Mouse (Mus musculus) megakaryocyte, embryonic 14.5 days (primary cell): ENCODE data around the gene Cry2. TPM values are rescaled to one million over a fixed set of nuclear protein-coding genes. Genes with fewer than 3 reads are reported as not detected.

ENCODE experiments used
- H3K27me3 ChIP-seq: replicated peaks from 2 replicates; pipeline ENCODE3; 2012; ENCODE audit warnings: inconsistent platforms
- H3K36me3 ChIP-seq: replicated peaks from 2 replicates; pipeline ENCODE3; 2012; ENCODE audit warnings: low read length, inconsistent platforms, mixed read lengths
- H3K4me1 ChIP-seq: 2 replicates; pipeline ENCODE4 v1.6.1; 2012; ENCODE audit warnings: inconsistent platforms
- H3K4me3 ChIP-seq: replicated peaks from 2 replicates; pipeline ENCODE3; 2012; ENCODE audit warnings: moderate library complexity, mild to moderate bottlenecking, inconsistent platforms
- H3K9me3 ChIP-seq: 2 replicates; pipeline ENCODE4 v1.6.1; 2012; ENCODE audit warnings: inconsistent platforms
- FLI1 ChIP-seq: IDR thresholded peaks from 2 replicates; pipeline ENCODE4 v1.6.1; 2012; ENCODE audit warnings: low read length, inconsistent platforms, mixed read lengths
- GATA1 ChIP-seq: IDR thresholded peaks from 3 replicates; pipeline ENCODE4 v1.6.1; 2012; ENCODE audit warnings: mixed read lengths, low read length, inconsistent platforms, borderline replicate concordance
- polyA plus RNA-seq: library from polyadenylated mRNA; stranded (reverse); fragments of >175 nt; gene quantifications from 2 replicates; pipeline ENCODE4 v1.2.3, GENCODE M21; 2012; ENCODE audit warnings: low replicate concordance; ENCODE audit not compliant: insufficient read depth

Cry2 gene
- polyA plus RNA-seq, 1 experiment = 4.1 TPM

DNA sequence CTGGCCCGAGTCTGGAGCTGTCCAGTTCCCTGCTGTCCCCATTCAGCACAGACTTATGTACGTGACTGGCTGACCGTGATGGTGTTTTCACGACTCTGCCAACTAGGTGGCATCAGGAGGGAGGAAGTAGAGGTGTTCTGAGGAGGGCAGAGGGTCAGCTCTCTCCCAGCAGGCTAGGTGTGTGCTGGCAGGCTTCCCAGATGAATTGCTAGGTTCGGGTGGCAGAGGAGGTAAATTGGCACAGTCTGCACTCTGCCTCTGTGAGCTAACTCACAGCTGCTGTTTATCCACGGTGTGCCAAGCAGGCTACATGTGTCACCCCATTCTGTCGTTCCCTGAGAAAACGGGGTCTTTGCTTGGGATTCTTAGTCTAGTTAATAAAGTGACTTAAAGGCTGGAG lies 12.8 kb upstream of the Cry2 start:
- H3K36me3 ChIP-seq = no peaks in the 10 kb centered on the region
- no peak for TF ChIP-seq FLI1
- no peak for TF ChIP-seq GATA1
- peaks cover 63% of the 10 kb centered on the region for H3K4me1 ChIP-seq
- no peaks in the 10 kb centered on the region for H3K9me3 ChIP-seq
- peaks cover 11% of the 10 kb centered on the region for H3K27me3 ChIP-seq
- H3K4me3 ChIP-seq = no peak overlapping the region

DNA sequence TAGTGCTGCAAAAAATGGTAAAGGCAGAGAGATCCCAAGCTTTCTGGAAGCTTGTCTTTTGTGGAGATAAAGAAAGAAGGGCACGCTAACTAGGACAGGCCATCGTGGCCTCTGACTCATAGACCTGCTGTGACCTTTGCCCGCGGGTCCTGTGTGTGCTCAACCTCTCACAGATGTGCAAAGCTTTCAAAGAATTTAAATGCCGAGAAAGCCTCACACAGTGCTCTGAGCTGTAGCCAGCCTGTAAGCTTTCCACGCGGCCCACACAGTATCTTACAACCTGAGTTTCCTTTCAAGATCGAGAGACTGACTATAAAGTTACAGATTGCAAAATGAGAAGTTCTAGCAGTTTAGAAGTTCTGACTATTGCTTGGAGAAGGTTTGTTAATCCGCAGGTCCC lies 12.0 kb upstream of the Cry2 start:
- Histone ChIP-seq H3K36me3 (no peaks in the 10 kb centered on the region), H3K9me3 (no peaks in the 10 kb centered on the region), H3K4me1 (peaks cover 59% of the 10 kb centered on the region), H3K4me3 (no peak overlapping the region), H3K27me3 (peaks cover 11% of the 10 kb centered on the region)
- no peak for TF ChIP-seq FLI1
- no peak for TF ChIP-seq GATA1

DNA sequence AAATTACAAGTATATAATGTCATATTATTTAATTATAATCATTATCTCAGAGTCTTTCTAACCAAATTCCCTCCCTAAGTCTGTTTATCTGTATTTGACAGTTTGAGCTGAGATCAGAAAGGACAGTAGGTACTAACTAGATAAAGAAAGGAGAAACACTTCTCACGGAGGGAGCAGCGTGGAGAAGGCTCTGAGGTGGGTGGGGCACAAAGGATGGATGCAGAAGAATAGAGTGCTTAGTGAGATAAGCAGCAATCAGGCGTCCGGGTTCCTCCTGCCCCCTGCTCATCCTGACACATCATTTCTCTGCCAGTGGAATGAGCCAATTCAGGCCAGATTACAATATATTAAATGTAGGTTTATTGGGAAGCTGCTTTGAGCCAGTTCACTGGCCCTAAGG lies 10.5 kb upstream of the Cry2 start:
- Histone ChIP-seq H3K9me3 (no peaks in the 10 kb centered on the region), H3K36me3 (no peaks in the 10 kb centered on the region), H3K27me3 (peaks cover 2% of the 10 kb centered on the region), H3K4me3 (peak overlapping the region; percentile 65), H3K4me1 (peaks cover 57% of the 10 kb centered on the region)
- TF ChIP-seq FLI1 (no peak), GATA1 (no peak)

DNA sequence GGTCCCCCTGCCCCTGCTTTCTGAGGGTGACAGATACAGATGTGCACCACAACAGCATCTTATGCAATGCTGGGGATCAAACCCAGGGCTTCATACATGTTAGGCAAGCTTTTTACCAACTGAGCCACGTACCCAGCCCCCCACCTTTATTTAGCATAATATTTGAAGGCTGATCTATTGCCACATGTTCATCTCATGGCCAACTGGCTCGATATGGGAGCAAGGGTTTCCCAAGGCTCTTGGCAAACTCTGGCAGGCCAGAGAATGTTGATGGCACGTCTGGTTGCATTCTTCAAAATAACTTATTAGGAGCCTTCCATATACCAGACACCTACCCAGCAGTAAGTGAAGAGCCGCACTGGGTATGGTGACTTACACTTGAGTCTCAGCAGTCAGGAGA lies 9.5 kb upstream of the Cry2 start:
- no peak for TF ChIP-seq GATA1
- no peak for TF ChIP-seq FLI1
- no peaks in the 10 kb centered on the region for H3K27me3 ChIP-seq
- H3K9me3 ChIP-seq = no peaks in the 10 kb centered on the region
- H3K4me3 ChIP-seq = no peak overlapping the region
- H3K36me3 ChIP-seq = no peaks in the 10 kb centered on the region
- peaks cover 60% of the 10 kb centered on the region for H3K4me1 ChIP-seq

DNA sequence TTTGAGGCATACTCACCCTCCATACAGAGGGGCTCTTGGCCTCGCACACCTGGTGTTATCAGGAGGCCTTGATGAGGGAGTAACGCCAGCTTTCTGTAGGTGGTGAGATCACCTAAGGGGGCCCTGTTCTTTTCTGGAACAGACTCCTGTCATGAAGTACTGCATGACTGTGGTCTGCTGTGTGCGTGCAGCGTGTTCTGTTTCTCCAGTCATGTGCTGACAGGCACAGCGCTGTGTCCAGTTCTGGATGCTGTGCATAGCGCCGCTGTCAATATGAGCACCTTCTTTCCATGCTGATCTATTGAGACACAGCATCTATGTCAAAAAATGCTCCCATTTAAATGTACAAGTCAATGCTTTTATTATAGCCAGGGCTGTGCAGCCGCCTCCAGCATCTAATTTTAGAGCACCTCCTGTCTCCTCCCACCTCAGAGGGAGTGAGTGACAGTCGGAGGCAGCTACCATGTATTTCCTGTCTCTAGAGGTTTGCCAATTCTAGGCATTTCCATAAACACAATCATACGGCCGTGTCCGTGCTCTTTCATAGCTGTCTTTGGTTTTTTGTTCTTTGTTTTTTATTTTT lies 8.7 kb upstream of the Cry2 start:
- H3K27me3 ChIP-seq = no peaks in the 10 kb centered on the region
- H3K9me3 ChIP-seq = no peaks in the 10 kb centered on the region
- no peaks in the 10 kb centered on the region for H3K36me3 ChIP-seq
- H3K4me1 ChIP-seq = peaks cover 64% of the 10 kb centered on the region
- peak overlapping the region; percentile 59 for H3K4me3 ChIP-seq
- TF ChIP-seq GATA1 = no peak
- no peak for TF ChIP-seq FLI1

DNA sequence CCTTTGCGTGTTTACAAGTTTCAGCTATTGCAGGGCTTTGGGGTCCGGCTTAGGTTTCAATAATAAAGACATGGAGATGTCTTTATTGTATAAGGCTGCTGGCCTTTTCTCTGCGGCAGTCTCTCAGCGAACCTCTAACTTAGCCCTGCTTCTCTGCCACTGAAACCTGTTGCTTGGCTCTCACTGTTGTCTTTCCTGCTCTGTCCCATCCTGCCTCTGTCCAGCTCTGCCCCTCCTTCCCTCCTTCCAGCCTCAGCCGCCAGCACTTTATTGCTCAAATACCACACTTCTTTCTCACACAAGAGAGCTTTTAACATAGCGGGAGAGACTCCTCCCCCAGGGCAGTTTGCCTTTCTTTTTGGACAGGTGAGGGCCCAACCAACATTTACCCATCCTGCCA lies 6.6 kb upstream of the Cry2 start:
- Histone ChIP-seq H3K36me3 (no peaks in the 10 kb centered on the region), H3K27me3 (no peaks in the 10 kb centered on the region), H3K4me1 (peaks cover 54% of the 10 kb centered on the region), H3K4me3 (no peak overlapping the region), H3K9me3 (0 out of 2 replicates have a peak, but pooled peaks cover 4% of the 10 kb centered on the region)
- no peak for TF ChIP-seq FLI1
- TF ChIP-seq GATA1 = no peak

DNA sequence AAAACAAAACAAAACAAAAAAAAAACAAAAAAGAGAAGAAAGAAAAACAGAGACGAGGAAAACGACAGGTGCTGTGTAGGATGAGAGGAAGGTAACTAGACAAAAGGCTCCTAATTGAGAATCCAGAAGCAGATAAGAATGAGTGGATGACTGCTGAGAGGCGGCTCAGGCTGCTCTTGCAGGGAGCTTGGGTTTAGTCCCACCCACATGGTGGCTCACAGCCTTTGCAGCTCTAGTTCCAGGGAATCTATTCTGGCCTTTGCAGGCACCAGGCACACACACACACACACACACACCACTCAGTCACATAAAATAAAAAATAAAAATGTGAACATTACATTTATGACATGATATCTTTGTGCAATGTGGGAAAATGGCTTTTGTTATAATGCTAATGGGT lies 4.7 kb upstream of the Cry2 start:
- H3K27me3 ChIP-seq = no peaks in the 10 kb centered on the region
- peaks cover 48% of the 10 kb centered on the region for H3K4me1 ChIP-seq
- TF ChIP-seq GATA1 (no peak), FLI1 (no peak)
- no peak overlapping the region for H3K4me3 ChIP-seq
- no peaks in the 10 kb centered on the region for H3K36me3 ChIP-seq
- 0 out of 2 replicates have a peak, but pooled peaks cover 4% of the 10 kb centered on the region for H3K9me3 ChIP-seq

DNA sequence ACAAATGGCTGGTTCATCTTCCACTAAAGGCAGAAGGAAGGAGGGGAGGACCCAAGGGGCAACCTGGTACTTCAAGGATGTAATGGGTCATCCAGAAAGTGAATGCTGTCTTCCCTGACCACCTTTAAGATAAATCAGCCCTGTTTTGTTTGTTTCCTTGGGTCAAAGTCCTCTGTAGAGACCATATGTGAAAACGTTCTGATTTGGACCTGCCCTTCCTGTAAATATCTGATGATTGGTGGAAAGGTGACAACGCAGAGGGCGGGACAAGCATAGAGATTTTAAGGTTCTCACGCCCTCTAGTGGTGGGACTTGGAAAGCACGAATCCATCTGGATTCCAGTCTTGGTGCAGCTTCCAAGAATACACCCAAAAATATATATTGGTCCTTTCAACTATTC lies 4.0 kb upstream of the Cry2 start:
- Histone ChIP-seq H3K4me3 (peak overlapping the region; percentile 60), H3K9me3 (0 out of 2 replicates have a peak, but pooled peaks cover 4% of the 10 kb centered on the region), H3K4me1 (peaks cover 46% of the 10 kb centered on the region), H3K27me3 (no peaks in the 10 kb centered on the region), H3K36me3 (no peaks in the 10 kb centered on the region)
- TF ChIP-seq FLI1 (no peak), GATA1 (no peak)

DNA sequence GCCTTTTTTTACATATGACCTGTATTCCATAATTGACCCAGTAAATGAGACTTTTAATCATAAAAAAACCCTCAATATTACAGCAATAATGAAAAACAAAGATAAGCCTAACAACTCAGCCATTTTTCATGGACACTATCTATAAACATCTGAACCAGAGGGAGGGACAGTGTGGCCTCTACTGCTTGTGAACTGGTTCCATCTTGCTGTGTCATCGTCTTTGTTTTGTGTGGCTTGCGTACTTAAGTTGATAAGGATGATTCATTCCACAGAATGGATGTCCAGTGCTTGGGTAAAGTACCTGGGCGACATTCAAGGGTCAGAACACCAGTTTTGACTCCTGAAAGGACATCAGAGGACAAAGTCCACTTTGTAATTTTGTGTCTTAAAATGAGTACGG lies 3.5 kb upstream of the Cry2 start:
- TF ChIP-seq FLI1 (no peak), GATA1 (no peak)
- Histone ChIP-seq H3K36me3 (peaks cover under 1% of the 10 kb centered on the region), H3K4me1 (peaks cover 47% of the 10 kb centered on the region), H3K27me3 (no peaks in the 10 kb centered on the region), H3K9me3 (0 out of 2 replicates have a peak, but pooled peaks cover 4% of the 10 kb centered on the region), H3K4me3 (peak overlapping the region; percentile 62)

DNA sequence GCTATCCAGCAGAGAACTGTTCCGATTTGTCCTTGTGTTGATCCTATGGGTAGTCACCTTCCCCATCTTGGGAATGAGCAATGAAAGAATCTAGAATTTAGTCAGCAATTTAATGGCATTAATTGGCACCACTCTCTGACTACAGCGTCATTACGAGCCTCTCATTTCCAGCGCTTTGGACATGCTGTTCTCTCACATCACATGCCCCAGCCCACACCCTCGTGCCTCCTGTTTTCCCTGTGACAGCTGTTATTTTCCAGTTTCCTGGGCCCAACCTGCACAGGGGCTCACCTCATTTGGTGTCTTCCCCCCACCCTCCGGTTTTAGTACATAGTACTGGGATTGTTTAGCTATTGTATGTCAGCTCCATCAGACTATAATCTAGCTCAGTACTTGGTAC lies 1.2 kb upstream of the Cry2 start:
- H3K4me3 ChIP-seq = peak overlapping the region; percentile 100
- H3K9me3 ChIP-seq = 0 out of 2 replicates have a peak, but pooled peaks cover 4% of the 10 kb centered on the region
- H3K36me3 ChIP-seq = peaks cover 12% of the 10 kb centered on the region
- peaks cover 58% of the 10 kb centered on the region for H3K4me1 ChIP-seq
- H3K27me3 ChIP-seq = no peaks in the 10 kb centered on the region
- TF ChIP-seq GATA1 (no peak), FLI1 (no peak)

DNA sequence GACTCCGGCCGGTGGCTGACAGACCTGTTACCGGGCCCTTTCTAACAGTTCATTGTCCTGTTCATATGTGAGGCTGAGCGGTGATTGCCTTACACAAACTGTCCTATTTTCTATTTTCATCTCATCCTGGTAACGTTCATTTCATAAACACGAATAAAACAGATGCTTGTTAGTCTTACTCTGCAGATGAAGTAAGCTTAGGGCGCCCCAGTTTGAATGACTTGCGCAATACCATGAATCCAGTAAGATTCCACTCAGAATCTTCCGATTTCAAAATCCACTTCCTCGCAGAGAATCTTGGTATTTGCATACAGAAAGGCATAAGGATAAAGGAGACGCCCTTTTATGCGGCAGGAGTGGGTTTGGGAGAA lies 517 bp upstream of the Cry2 start:
- 0 out of 2 replicates have a peak, but pooled peaks cover 4% of the 10 kb centered on the region for H3K9me3 ChIP-seq
- no peaks in the 10 kb centered on the region for H3K27me3 ChIP-seq
- peak overlapping the region; percentile 100 for H3K4me3 ChIP-seq
- TF ChIP-seq GATA1 (no peak), FLI1 (no peak)
- peaks cover 65% of the 10 kb centered on the region for H3K4me1 ChIP-seq
- peaks cover 18% of the 10 kb centered on the region for H3K36me3 ChIP-seq
